Mouse (Mus musculus): ENCODE data around the gene Sppl3.

The Sppl3 gene

GRCm38 (mm10) chr5:115125211-115125871 lies 114.4 kb downstream of the Sppl3 start:
- DNase-seq (ENCODE audit: low spot score in 2 of 2), result peak; percentile 76 to 86

- no peak for DNase-seq (ENCODE audit: low spot score in 2 of 2)
Observed at GRCm38 (mm10) chr5:115126578-115127312, 115.8 kb downstream of the Sppl3 start.

- DNase-seq (ENCODE audit: low spot score in 2 of 2), result no peak
Observed at GRCm38 (mm10) chr5:115127421-115128179, 116.7 kb downstream of the Sppl3 start.

- DNase-seq (ENCODE audit: low spot score in 2 of 2), result no peak
Observed at GRCm38 (mm10) chr5:115129328-115129727, 118.4 kb downstream of the Sppl3 start.

- DNase-seq (ENCODE audit: low spot score in 2 of 2), result no peak
Observed at GRCm38 (mm10) chr5:115132465-115132864, 121.5 kb downstream of the Sppl3 start.

- no peak for DNase-seq (ENCODE audit: low spot score in 2 of 2)
Observed at GRCm38 (mm10) chr5:115133358-115134066, 122.6 kb downstream of the Sppl3 start.

- peak; percentile 86 to 89 for DNase-seq (ENCODE audit: low spot score in 2 of 2)
Observed at GRCm38 (mm10) chr5:115134234-115135165, 123.6 kb downstream of the Sppl3 start, which contains the start of gene Unc119b. TSS of gene Unc119b (minus strand) at chr5:115134975.

- DNase-seq (ENCODE audit: low spot score in 2 of 2), result no peak
Observed at GRCm38 (mm10) chr5:115139124-115139523, 128.2 kb downstream of the Sppl3 start.

- DNase-seq (ENCODE audit: low spot score in 2 of 2), result no peak
Observed at GRCm38 (mm10) chr5:115140726-115141125, 129.8 kb downstream of the Sppl3 start.

GRCm38 (mm10) chr5:115142166-115142697 lies 131.3 kb downstream of the Sppl3 start:
- DNase-seq (ENCODE audit: low spot score in 2 of 2), result no peak

GRCm38 (mm10) chr5:115143552-115143951 lies 132.6 kb downstream of the Sppl3 start:
- DNase-seq (ENCODE audit: low spot score in 2 of 2), result no peak

GRCm38 (mm10) chr5:115144471-115144870 lies 133.5 kb downstream of the Sppl3 start:
- no peak for DNase-seq (ENCODE audit: low spot score in 2 of 2)

GRCm38 (mm10) chr5:115145253-115145968 lies 134.5 kb downstream of the Sppl3 start:
- DNase-seq (ENCODE audit: low spot score in 2 of 2), result no peak

GRCm38 (mm10) chr5:115145976-115146746 lies 135.2 kb downstream of the Sppl3 start:
- no peak for DNase-seq (ENCODE audit: low spot score in 2 of 2)

GRCm38 (mm10) chr5:115146747-115147130 lies 135.8 kb downstream of the Sppl3 start:
- no peak for DNase-seq (ENCODE audit: low spot score in 2 of 2)

GRCm38 (mm10) chr5:115147388-115147787 lies 136.5 kb downstream of the Sppl3 start:
- no peak for DNase-seq (ENCODE audit: low spot score in 2 of 2)

GRCm38 (mm10) chr5:115148378-115148777 lies 137.4 kb downstream of the Sppl3 start:
- no peak for DNase-seq (ENCODE audit: low spot score in 2 of 2)

Measured in urinary bladder, postnatal 4 days (tissue).